Mouse (Mus musculus) limb, embryonic 14.5 days (tissue): Measurements from ENCODE around the gene Megf9. TPM values are rescaled to one million over a fixed set of nuclear protein-coding genes. Genes with fewer than 3 reads are reported as not detected.

Experiments
- ATAC-seq: fragments of 200-750 bp; cut with Nextera tagmentation; 2 replicates; pipeline ENCODE4 v1.8.0; 2017; ENCODE audit warnings: low read depth, moderate number of reproducible peaks, moderate TSS enrichment; ENCODE audit not compliant: low FRiP score
- DNase-seq: peaks from one replicate; pipeline ENCODE4 v3.0.0-alpha.2; 2015; ENCODE audit warnings: low spot score
- H3K27ac ChIP-seq: fragments of 300-500 bp; sonication (generic); replicated peaks from 2 replicates; pipeline ENCODE4 v1.5.1; 2014; ENCODE audit warnings: low read depth, mild to moderate bottlenecking, low read length, moderate library complexity, mixed read lengths
- H3K27me3 ChIP-seq: fragments of 300-500 bp; sonication (generic); 2 replicates; pipeline ENCODE4 v1.6.1; 2014; ENCODE audit warnings: low read length, mixed read lengths; ENCODE audit not compliant: control insufficient read depth, insufficient read depth
- H3K36me3 ChIP-seq: fragments of 300-500 bp; sonication (generic); 2 replicates; pipeline ENCODE4 v1.6.1; 2014; ENCODE audit warnings: mild to moderate bottlenecking, low read length, moderate library complexity, mixed read lengths; ENCODE audit not compliant: control insufficient read depth, insufficient read depth
- H3K4me1 ChIP-seq: fragments of 300-500 bp; sonication (generic); 2 replicates; pipeline ENCODE4 v1.6.1; 2014; ENCODE audit warnings: antibody characterized with exemption, low read length, mixed read lengths; ENCODE audit not compliant: control insufficient read depth, insufficient read depth
- H3K4me2 ChIP-seq: fragments of 300-500 bp; sonication (generic); replicated peaks from 2 replicates; pipeline ENCODE4 v1.6.1; 2014; ENCODE audit warnings: low read depth, mild to moderate bottlenecking, low read length, moderate library complexity; ENCODE audit not compliant: severe bottlenecking
- H3K4me3 ChIP-seq: fragments of 300-500 bp; sonication (generic); replicated peaks from 2 replicates; pipeline ENCODE4 v1.5.1; 2014; ENCODE audit warnings: low read length
- H3K9ac ChIP-seq: fragments of 300-500 bp; sonication (generic); 2 replicates; pipeline ENCODE4 v1.6.1; 2014; ENCODE audit warnings: mild to moderate bottlenecking, low read depth, low read length, moderate library complexity; ENCODE audit not compliant: severe bottlenecking
- H3K9me3 ChIP-seq: fragments of 300-500 bp; sonication (generic); 2 replicates; pipeline ENCODE4 v1.6.1; 2016; ENCODE audit warnings: low read length; ENCODE audit not compliant: control insufficient read depth
- POLR2A ChIP-seq: fragments of 200-500 bp; IDR thresholded peaks from 2 replicates; pipeline ENCODE4 v1.8.0; 2012; ENCODE audit warnings: inconsistent platforms, mild to moderate bottlenecking, moderate library complexity, borderline replicate concordance; ENCODE audit not compliant: insufficient read depth, insufficient read length; ENCODE audit errors: extremely low read depth
- WGBS: fragments of 180-500 bp; shearing (Covaris S2); extraction: QIAGEN DNeasy Blood & Tissue Kit; methylation state at CpG from one replicate; pipeline ENCODE4 v1.1.7; 2014; 5-methylcytosine and 5-hydroxymethylcytosine counted together
- polyA plus RNA-seq, 2 experiments: library from polyadenylated mRNA; depleted of rRNA in 1 of 2; stranded (reverse) in 1 of 2; unstranded in 1 of 2; fragments of >200 nt; fragmentation: Nextera tagmentation in 1 of 2; extraction: Ambion mirVana in 1 of 2; gene quantifications; 2 replicates each; pipeline versions ENCODE4 v1.2.1 to v1.2.3; 2012 to 2014

Megf9 gene
- polyA plus RNA-seq, 2 experiments = 9.2 to 17.3 TPM

DNA sequence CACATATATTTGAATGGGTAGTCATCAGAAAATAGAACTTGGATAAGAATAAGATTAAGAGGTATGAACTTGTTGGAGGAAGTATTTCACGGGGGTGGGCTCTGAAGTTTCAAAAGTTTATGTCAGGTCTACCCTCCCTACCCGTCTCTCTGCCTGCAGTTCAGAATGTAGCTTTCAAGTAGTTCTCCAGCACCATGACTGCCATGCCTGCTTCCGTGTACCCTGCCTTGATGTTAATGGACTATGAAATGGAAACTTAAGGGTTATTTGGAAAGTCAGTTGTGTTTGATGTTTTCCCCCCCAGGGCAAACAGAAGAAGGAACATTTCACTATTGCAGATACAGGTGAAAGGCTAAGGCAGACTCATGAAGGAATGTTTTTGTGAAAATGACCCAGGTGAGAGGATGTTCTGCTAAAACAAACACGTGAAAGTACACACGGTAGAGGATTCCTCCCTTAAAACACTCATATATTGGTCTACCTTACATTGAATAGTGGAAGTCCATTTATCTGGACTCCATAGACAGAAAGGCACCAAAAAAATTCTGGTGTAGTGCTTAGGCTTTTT, 18.5 kb upstream of the Megf9 start:
- no peak overlapping the region for H3K9ac ChIP-seq

DNA sequence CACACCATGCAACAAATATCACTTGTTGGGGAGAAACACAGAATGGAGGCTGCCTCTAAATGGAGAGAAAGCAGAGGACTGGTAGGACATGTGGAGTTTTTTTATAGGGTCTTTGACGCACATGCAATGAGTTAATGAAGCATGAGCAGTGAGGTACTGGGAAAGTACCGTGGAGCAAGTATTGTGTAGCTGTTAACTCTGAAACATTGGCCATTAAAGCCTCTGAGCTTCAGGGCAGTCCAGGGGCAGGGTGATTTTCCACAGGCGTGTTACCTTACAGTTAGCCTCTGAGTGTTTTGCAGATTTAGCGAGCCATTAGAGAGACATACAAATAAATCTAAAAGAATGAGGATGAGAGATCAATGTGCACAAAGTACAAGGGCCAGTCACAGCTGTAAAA, 17.3 kb upstream of the Megf9 start:
- 34% methylated on average over 4 of the region's 4 CpGs for WGBS
- Histone ChIP-seq H3K4me2 (no peak overlapping the region), H3K4me3 (no peak overlapping the region), H3K9me3 (no peaks in the 10 kb centered on the region), H3K27ac (no peak overlapping the region), H3K9ac (no peak overlapping the region), H3K27me3 (no peaks in the 10 kb centered on the region), H3K4me1 (no peaks in the 10 kb centered on the region), H3K36me3 (no peaks in the 10 kb centered on the region)
- TF ChIP-seq POLR2A = no peak
- ATAC-seq (no peak; the same call in 1 of the 2 replicates), DNase-seq (no peak)

More for the DNA sequence above, 18.5 kb upstream of the Megf9 start:
- Histone ChIP-seq H3K27me3 (no peaks in the 10 kb centered on the region), H3K4me1 (no peaks in the 10 kb centered on the region), H3K36me3 (no peaks in the 10 kb centered on the region), H3K9me3 (no peaks in the 10 kb centered on the region), H3K27ac (no peak overlapping the region), H3K4me3 (no peak overlapping the region), H3K4me2 (no peak overlapping the region)
- ATAC-seq (no peak), DNase-seq (no peak)
- no peak for TF ChIP-seq POLR2A
- 66% methylated on average over 5 of the region's 5 CpGs for WGBS

DNA sequence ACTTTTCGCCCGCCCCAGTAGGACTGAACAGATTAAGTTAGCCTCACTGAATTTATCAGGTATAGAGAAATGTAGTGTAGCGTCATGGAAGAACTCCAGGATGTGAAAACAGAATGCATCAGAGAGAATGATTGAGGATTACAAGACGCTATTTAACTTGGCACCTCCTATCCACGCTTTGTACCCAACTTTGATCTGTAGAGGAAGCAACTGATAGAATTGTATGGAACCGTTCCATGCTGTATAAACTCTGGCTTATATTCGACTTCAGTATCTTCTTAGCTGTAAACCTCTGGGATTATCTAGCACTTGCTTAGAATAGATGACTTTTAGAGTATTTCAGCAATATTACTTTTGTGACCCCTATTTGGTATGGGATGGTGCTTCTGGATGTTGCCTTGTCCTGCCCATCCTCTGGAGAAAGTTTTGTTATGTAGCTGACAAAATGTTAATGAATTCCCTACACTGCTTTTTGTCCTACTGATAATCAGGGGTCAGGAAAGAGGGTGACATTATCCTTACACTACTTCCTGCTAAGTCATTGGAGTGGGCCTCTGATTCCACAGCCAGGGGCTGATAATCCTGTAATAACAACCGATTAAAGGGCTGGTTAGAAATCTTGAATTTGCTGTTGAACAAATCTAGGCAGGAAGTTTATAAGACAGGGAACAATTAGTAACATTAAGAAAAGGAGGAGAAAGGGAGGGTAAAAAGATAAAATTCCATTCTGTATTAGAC, 12.8 kb upstream of the Megf9 start:
- 93% methylated on average over 8 of the region's 8 CpGs for WGBS
- TF ChIP-seq POLR2A = no peak
- Histone ChIP-seq H3K4me2 (no peak overlapping the region), H3K4me1 (no peaks in the 10 kb centered on the region), H3K4me3 (no peak overlapping the region), H3K27me3 (no peaks in the 10 kb centered on the region), H3K27ac (no peak overlapping the region), H3K9ac (no peak overlapping the region), H3K9me3 (no peaks in the 10 kb centered on the region), H3K36me3 (no peaks in the 10 kb centered on the region)
- no peak for ATAC-seq
- DNase-seq = no peak

DNA sequence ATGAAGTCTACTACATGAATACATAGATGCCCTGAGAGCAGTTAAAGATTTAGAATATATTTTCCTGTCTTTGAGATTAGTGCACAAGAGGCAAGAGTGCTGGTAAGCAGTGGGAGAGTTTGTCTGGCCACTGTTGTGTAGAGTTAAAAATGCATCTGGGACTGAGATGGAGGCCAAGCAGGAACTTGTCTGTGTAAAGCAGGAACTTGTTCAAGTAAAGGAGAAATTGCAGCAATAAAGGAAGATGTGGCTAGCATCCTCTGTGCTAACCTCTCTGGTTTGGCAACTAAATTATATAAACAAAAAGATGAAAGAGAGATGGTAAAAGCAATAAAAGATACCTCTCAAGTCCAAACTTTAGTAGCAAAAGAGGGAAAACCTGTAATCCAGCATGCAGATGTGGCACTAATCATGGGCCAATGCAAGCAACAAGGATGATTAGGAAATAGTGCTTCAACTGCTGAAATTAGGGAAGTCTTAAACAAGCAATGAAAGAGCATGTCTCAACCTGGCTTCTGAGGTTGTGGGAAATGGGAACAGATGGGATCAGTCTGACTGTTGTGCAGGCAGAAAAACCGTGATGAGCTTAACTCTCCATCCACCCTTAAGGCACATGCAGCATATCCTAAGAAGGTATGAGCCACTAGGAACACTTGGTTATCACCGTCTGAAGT, 11.2 kb upstream of the Megf9 start:
- Histone ChIP-seq H3K4me1 (no peaks in the 10 kb centered on the region), H3K4me3 (no peak overlapping the region), H3K36me3 (no peaks in the 10 kb centered on the region), H3K9me3 (no peaks in the 10 kb centered on the region), H3K27me3 (no peaks in the 10 kb centered on the region), H3K4me2 (no peak overlapping the region), H3K9ac (no peak overlapping the region), H3K27ac (no peak overlapping the region)
- TF ChIP-seq POLR2A = no peak
- WGBS = 38% methylated on average over 2 of the region's 2 CpGs
- DNase-seq = no peak
- ATAC-seq = no peak

DNA sequence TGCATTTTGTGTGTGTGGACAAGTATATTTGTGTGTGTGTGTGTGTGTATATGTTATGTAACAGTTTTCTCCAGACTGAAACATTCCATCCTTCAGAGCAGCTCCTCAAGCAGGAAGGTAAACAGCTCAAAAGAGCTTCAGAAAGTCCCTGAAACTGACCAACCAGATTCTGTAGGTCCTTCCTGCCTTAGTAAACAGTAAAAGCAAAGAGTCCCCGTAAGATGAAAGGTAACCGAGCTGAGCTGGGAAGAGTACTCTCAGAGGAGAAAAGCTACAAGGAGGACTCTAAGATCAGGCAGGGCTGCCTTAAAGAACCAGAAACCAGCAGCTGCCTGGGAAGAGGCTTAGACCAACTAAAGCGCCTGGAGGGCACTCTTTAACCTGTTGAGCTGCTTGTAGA, 9.6 kb upstream of the Megf9 start:
- H3K27me3 ChIP-seq = no peaks in the 10 kb centered on the region
- DNase-seq (no peak), ATAC-seq (no peak)
- no peaks in the 10 kb centered on the region for H3K9me3 ChIP-seq
- H3K4me1 ChIP-seq = no peaks in the 10 kb centered on the region
- no peak overlapping the region for H3K4me2 ChIP-seq
- no peaks in the 10 kb centered on the region for H3K36me3 ChIP-seq
- WGBS = 50% methylated on average over 3 of the region's 3 CpGs
- no peak overlapping the region for H3K4me3 ChIP-seq
- TF ChIP-seq POLR2A = no peak
- no peak overlapping the region for H3K27ac ChIP-seq
- no peak overlapping the region for H3K9ac ChIP-seq
